Mouse (Mus musculus) liver, embryonic 12.5 days (tissue): ENCODE measurements around the gene Ifna1. TPM values are rescaled to one million over a fixed set of nuclear protein-coding genes. Genes with fewer than 3 reads are reported as not detected.

ENCODE experiments used
- ATAC-seq: fragments of 200-750 bp; cut with Nextera tagmentation; 2 replicates; pipeline ENCODE4 v1.8.0; 2017; ENCODE audit warnings: moderate number of reproducible peaks, mild to moderate bottlenecking, moderate library complexity
- H3K27ac ChIP-seq: fragments of 300-500 bp; sonication (generic); 2 replicates; pipeline ENCODE4 v1.5.1; 2016; ENCODE audit warnings: mild to moderate bottlenecking
- H3K27me3 ChIP-seq: fragments of 300-500 bp; sonication (generic); replicated peaks from 2 replicates; pipeline ENCODE4 v1.6.1; 2016; ENCODE audit warnings: mild to moderate bottlenecking, moderate library complexity
- H3K36me3 ChIP-seq: fragments of 300-500 bp; sonication (generic); 2 replicates; pipeline ENCODE4 v1.6.1; 2016; ENCODE audit warnings: mild to moderate bottlenecking, moderate library complexity
- H3K4me1 ChIP-seq: fragments of 300-500 bp; sonication (generic); 2 replicates; pipeline ENCODE4 v1.6.1; 2016
- H3K4me2 ChIP-seq: fragments of 300-500 bp; sonication (generic); 2 replicates; pipeline ENCODE4 v1.6.1; 2016; ENCODE audit warnings: mild to moderate bottlenecking, moderate library complexity
- H3K4me3 ChIP-seq: fragments of 300-500 bp; sonication (generic); 2 replicates; pipeline ENCODE4 v1.5.1; 2016; ENCODE audit warnings: mild to moderate bottlenecking, moderate library complexity
- H3K9ac ChIP-seq: fragments of 300-500 bp; sonication (generic); 2 replicates; pipeline ENCODE4 v1.6.1; 2016; ENCODE audit warnings: mild to moderate bottlenecking, moderate library complexity
- H3K9me3 ChIP-seq: fragments of 300-500 bp; sonication (generic); replicated peaks from 2 replicates; pipeline ENCODE4 v1.6.1; 2016; ENCODE audit warnings: mild to moderate bottlenecking, moderate library complexity
- WGBS: fragments of 180-500 bp; shearing (Covaris S2); methylation state at CpG from one replicate; pipeline ENCODE4 v1.1.7; 2016; ENCODE audit not compliant: insufficient replicate concordance; 5-methylcytosine and 5-hydroxymethylcytosine counted together
- polyA plus RNA-seq: library from polyadenylated mRNA; unstranded; fragments of >200 nt; fragmentation: Nextera tagmentation; extraction: Ambion mirVana; gene quantifications from 2 replicates; pipeline ENCODE4 v1.2.1, GENCODE M21; 2016

The Ifna1 gene
- polyA plus RNA-seq, 1 experiment from 2014 or later, result not detected

DNA sequence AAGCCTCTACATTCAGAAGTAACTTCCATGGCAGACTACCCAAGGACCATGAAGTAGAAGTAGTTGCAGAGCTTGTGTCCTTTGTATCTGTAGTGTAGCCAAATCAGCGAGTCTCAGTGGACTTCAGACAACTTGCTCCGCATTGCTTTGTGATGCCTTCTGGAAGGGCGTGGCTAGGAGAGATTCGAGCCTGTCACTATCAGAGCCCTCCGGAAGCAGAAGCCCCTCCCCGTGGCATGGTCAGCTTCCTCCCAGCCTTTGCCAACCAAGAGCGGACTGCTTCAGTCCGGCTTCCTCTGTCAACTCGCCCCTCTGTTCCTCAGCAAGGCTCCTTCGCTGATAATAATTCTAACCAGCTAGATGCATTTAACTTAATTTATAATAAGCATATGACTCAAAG is 28.4 kb downstream of the Ifna1 start:
- Histone ChIP-seq H3K9me3 (no peaks in the 10 kb centered on the region), H3K4me2 (peak overlapping the region; percentile 48), H3K27ac (no peak overlapping the region), H3K27me3 (no peaks in the 10 kb centered on the region), H3K4me3 (no peak overlapping the region), H3K4me1 (peaks cover 36% of the 10 kb centered on the region), H3K9ac (no peak overlapping the region), H3K36me3 (no peaks in the 10 kb centered on the region)
- ATAC-seq, result peak; percentile 70
- WGBS, result 10% methylated on average over 10 of the region's 10 CpGs

DNA sequence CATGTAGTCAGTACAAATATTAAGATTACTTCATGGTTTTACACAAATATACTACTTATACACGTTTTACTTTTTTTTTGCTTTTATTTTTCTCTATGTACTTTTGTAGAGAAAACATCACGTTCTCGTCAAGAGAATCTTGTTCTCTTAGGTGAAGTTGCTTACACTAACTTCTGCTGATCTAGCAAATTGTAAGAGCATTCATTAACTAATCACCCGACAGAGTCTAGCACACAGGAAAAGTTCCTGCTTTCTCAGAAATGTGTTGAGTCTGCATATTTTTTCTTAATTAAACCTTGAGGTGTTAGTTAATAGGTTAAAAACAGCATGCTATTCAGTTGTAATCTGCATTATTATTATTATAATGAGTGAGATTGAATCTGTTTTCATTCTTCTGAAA is 28.9 kb downstream of the Ifna1 start:
- H3K36me3 ChIP-seq, result no peaks in the 10 kb centered on the region
- no peak overlapping the region for H3K9ac ChIP-seq
- H3K4me1 ChIP-seq, result peaks cover 36% of the 10 kb centered on the region
- no peak for ATAC-seq
- no peak overlapping the region for H3K4me3 ChIP-seq
- peak overlapping the region; percentile 48; the same call in 1 of the 2 replicates for H3K4me2 ChIP-seq
- no peak overlapping the region for H3K27ac ChIP-seq
- WGBS, result 40% methylated on average over 4 of the region's 4 CpGs
- no peaks in the 10 kb centered on the region for H3K9me3 ChIP-seq
- no peaks in the 10 kb centered on the region for H3K27me3 ChIP-seq

DNA sequence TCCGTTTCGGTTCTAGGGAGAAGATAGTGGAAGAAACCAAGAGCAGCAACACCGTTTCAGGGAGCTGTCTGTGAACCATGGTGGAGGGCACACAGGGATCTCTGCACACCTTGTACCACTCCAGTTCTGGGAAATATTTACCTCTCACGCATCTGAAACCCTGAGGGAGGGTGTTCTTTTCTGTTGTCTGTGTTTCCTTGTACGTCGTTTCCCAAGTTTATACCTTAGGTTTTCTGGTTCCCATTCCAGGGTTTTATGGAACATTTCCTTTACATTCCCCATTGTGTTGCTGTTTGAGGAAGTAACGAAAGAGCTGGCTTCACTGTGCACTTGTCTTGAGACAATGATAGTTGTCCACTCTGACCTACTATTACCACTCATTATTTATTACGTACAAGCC is 30.2 kb downstream of the Ifna1 start, which contains the start of gene Ifne:
Ifne (minus strand) TSS at position 101 of the 400 bp plus-strand sequence.
- H3K9me3 ChIP-seq, result no peaks in the 10 kb centered on the region
- no peak within 1 kb of the TSS for H3K27ac ChIP-seq
- H3K9ac ChIP-seq, result no peak within 1 kb of the TSS
- no peak for ATAC-seq
- H3K36me3 ChIP-seq, result no peaks in the 10 kb centered on the region
- H3K4me2 ChIP-seq, result no peak within 1 kb of the TSS
- WGBS, result 77% methylated on average over 8 of the region's 8 CpGs
- no peak within 1 kb of the TSS for H3K4me3 ChIP-seq
- H3K4me1 ChIP-seq, result peaks cover 35% of the 10 kb centered on the region
- H3K27me3 ChIP-seq, result no peaks in the 10 kb centered on the region

DNA sequence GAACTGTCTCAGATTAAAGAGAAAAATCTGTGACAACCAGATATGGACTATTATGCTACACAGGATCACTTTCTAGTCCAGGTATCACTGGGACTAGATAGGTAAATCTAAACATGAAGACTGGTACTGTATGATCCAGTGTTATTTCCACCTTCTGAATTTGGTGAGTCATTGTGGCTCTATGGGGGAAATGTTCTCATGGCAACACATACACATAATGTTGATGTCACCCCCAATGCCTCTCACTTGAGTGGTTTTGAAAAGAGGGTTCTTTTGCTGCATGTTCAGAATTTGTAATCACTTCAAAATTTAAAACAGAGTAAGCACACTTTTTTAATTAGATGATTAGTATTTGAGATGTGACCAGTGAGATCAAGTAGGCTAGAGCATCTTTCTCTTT is 38.3 kb downstream of the Ifna1 start:
- H3K4me1 ChIP-seq, result no peaks in the 10 kb centered on the region
- H3K9ac ChIP-seq, result no peak overlapping the region
- H3K9me3 ChIP-seq, result no peaks in the 10 kb centered on the region
- H3K36me3 ChIP-seq, result no peaks in the 10 kb centered on the region
- H3K4me3 ChIP-seq, result no peak overlapping the region
- H3K4me2 ChIP-seq, result no peak overlapping the region
- no peak overlapping the region for H3K27ac ChIP-seq
- no peaks in the 10 kb centered on the region for H3K27me3 ChIP-seq
- no peak for ATAC-seq

DNA sequence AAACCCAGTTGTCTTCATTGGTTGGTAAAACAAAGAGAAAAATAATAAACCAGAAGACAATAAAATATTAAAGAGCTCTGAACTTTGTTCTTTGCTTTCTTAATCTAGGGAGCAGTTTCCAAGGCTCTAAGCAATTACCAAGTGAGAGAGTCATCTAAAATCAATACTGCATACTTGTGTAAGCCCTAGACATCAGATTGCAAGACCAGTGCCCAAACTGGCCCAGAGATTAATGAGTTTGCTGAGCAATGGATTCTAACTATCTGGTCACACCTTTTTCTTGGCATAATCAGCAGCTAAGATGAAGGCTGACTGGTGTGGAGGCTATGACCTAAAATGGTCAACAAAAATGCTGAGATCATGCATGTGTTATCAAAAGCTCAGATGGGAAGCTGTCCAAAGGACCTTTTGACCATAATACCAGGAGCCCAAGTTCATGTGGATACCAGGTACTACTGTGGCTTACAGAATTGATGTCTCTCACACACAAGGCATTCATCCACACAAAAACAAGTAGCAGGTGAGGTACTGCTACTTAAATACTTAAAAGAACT is 43.4 kb downstream of the Ifna1 start:
- Histone ChIP-seq H3K9ac (no peak overlapping the region), H3K36me3 (no peaks in the 10 kb centered on the region), H3K4me2 (no peak overlapping the region), H3K9me3 (no peaks in the 10 kb centered on the region), H3K4me3 (no peak overlapping the region), H3K27me3 (no peaks in the 10 kb centered on the region), H3K27ac (no peak overlapping the region), H3K4me1 (no peaks in the 10 kb centered on the region)
- no peak for ATAC-seq

Other genes with a start within 250 kb of the Ifna1 start
- gene Ifna12, start 246.7 kb upstream of the Ifna1 start, polyA plus RNA-seq, result not detected in 2 replicates
- gene C87499, start 215.7 kb upstream of the Ifna1 start, polyA plus RNA-seq, result not detected in 2 replicates
- not detected in 2 replicates for gene Ifna13, start 205.6 kb upstream of the Ifna1 start, polyA plus RNA-seq
- not detected in 2 replicates for gene Ifna16, start 173.2 kb upstream of the Ifna1 start, polyA plus RNA-seq
- gene Ifna2, start 166.2 kb upstream of the Ifna1 start, polyA plus RNA-seq, result not detected in 2 replicates
- not detected in 2 replicates for gene Ifnab, start 158.7 kb upstream of the Ifna1 start, polyA plus RNA-seq
- gene Gm26566, start 128.3 kb upstream of the Ifna1 start, polyA plus RNA-seq, result 0.29 and 0.43 TPM in 2 replicates
- gene Klhl9, start 127.6 kb upstream of the Ifna1 start, polyA plus RNA-seq, result 38.0 and 38.7 TPM in 2 replicates
- gene Gm13271, start 95.2 kb upstream of the Ifna1 start, polyA plus RNA-seq, result not detected in 2 replicates
- gene Gm13283, start 90.0 kb upstream of the Ifna1 start, polyA plus RNA-seq, result not detected in 2 replicates
- not detected in 2 replicates for gene Gm13290, start 76.3 kb upstream of the Ifna1 start, polyA plus RNA-seq
- gene Gm13289, start 73.2 kb upstream of the Ifna1 start, polyA plus RNA-seq, result not detected in 2 replicates
- not detected in 2 replicates for gene Gm13272, start 70.2 kb upstream of the Ifna1 start, polyA plus RNA-seq
- not detected in 2 replicates for gene Ifnz, start 68.0 kb upstream of the Ifna1 start, polyA plus RNA-seq
- not detected in 2 replicates for gene Gm13276, start 64.4 kb upstream of the Ifna1 start, polyA plus RNA-seq
- not detected in 2 replicates for gene Gm13277, start 61.5 kb upstream of the Ifna1 start, polyA plus RNA-seq
- gene Gm13278, start 58.5 kb upstream of the Ifna1 start, polyA plus RNA-seq, result not detected in 2 replicates
- not detected in 2 replicates for gene Gm13275, start 55.6 kb upstream of the Ifna1 start, polyA plus RNA-seq
- gene Gm13279, start 52.7 kb upstream of the Ifna1 start, polyA plus RNA-seq, result not detected in 2 replicates
- 0.13 and 0.22 TPM in 2 replicates for gene Gm13285, start 50.4 kb upstream of the Ifna1 start, polyA plus RNA-seq
- gene Gm13287, start 46.8 kb upstream of the Ifna1 start, polyA plus RNA-seq, result not detected in 2 replicates
- not detected in 2 replicates for gene Gm13288, start 44.6 kb upstream of the Ifna1 start, polyA plus RNA-seq
- not detected in 2 replicates for gene Ifna7, start 33.9 kb upstream of the Ifna1 start, polyA plus RNA-seq
- gene Ifna11, start 30.1 kb upstream of the Ifna1 start, polyA plus RNA-seq, result not detected in 2 replicates
- not detected in 2 replicates for gene Ifna6, start 22.7 kb upstream of the Ifna1 start, polyA plus RNA-seq
- gene Ifna5, start 14.6 kb upstream of the Ifna1 start, polyA plus RNA-seq, result not detected in 2 replicates
- not detected in 2 replicates for gene Ifna4, start 8.2 kb upstream of the Ifna1 start, polyA plus RNA-seq
- gene Ifne, start 30.1 kb downstream of the Ifna1 start, polyA plus RNA-seq, result not detected in 2 replicates